Mouse (Mus musculus): ENCODE results near the gene Prdm11.

- TF ChIP-seq POLR2A (IDR thresholded peaks at IDR 0.05; ENCODE audit: borderline replicate concordance, extremely low read depth, insufficient read depth, insufficient read length, poor library complexity, severe bottlenecking) (no peak), CTCF (IDR thresholded peaks at IDR 0.05; ENCODE audit: borderline replicate concordance, extremely low read depth, insufficient read depth, insufficient read length) (peak; percentile 83; the same call in 1 of the 2 replicates)
Observed at GRCm38 (mm10) chr2:93068942-93069341, 23.0 kb upstream of the Prdm11 start.

Measured in brain, embryonic 14.5 days (tissue).